Mouse (Mus musculus) brain, embryonic 14.5 days (tissue): Measurements from ENCODE around the gene Dqx1.

Experiments used
- CTCF ChIP-seq: fragments of 200-500 bp; IDR thresholded peaks from 2 replicates; pipeline ENCODE4 v1.5.1; 2012; ENCODE audit warnings: inconsistent platforms, mild to moderate bottlenecking, moderate library complexity, borderline replicate concordance; ENCODE audit not compliant: insufficient read depth, insufficient read length; ENCODE audit errors: extremely low read depth
- POLR2A ChIP-seq: fragments of 200-500 bp; IDR thresholded peaks from 2 replicates; pipeline ENCODE4 v1.6.1; 2012; ENCODE audit warnings: mild to moderate bottlenecking, inconsistent platforms, borderline replicate concordance; ENCODE audit not compliant: poor library complexity, insufficient read depth, insufficient read length, severe bottlenecking; ENCODE audit errors: extremely low read depth

DNA sequence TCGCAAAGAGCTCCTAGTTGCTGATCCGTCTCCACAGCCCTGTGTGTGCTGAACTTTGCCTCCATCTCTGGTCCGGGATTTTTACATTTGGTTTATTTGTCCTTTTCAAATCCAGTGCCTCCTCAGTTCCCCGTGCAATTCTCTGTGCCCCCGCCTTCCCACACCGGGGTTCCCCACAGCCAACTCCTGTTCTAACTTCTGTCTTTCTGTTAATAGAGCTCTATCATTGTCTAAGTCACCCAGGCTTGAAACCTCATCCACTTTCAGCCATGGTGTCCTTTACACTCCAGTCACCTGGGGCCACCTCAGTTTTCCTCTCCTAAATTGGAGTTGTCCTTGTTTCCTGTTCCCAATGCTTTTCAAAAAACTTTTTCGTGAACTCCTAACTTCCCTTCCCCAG, 46.4 kb upstream of the Dqx1 start:
- TF ChIP-seq CTCF (no peak), POLR2A (no peak)
